In genomic region chr5:30960814-30961213, GRCm38 (mm10) we compare ENCODE assay signal across 8 mouse cellular contexts. TPM values are rescaled to one million over a fixed set of nuclear protein-coding genes. Genes with fewer than 3 reads are reported as not detected.
DNase-seq lines count a peak whose midpoint lies in the region; ATAC-seq and TF ChIP-seq lines count a peak whose summit lies in the region.
"Had no signal": no experiment of that assay in that cellular context is flagged by ENCODE, and none has a peak within 500 bp of the region (broad histone marks: within the 10 kb centered on the region; RNA-seq: fewer than 3 reads in every experiment).

No protein-coding gene starts in this region.

- ATAC-seq in lung, postnatal 0 days: no peak
- no peak for ATAC-seq in forebrain, postnatal 0 days
- no peak for ATAC-seq in liver, postnatal 0 days

- TF ChIP-seq EP300 in lung, postnatal 0 days (IDR thresholded peaks at IDR 0.05): no peak
- no peak for TF ChIP-seq EP300 in liver, postnatal 0 days (IDR thresholded peaks at IDR 0.05; ENCODE audit: low read depth)

- no peaks in the 10 kb centered on the region for H3K27me3 ChIP-seq in lung, postnatal 0 days (replicated peaks; ENCODE audit: insufficient read depth, low read length)
- H3K27me3 ChIP-seq in forebrain, postnatal 0 days (ENCODE audit: insufficient read depth, low read length): no peaks in the 10 kb centered on the region
- H3K27me3 ChIP-seq in liver, postnatal 0 days (ENCODE audit: insufficient read depth, low read length): no peaks in the 10 kb centered on the region

- H3K4me2 ChIP-seq in lung, postnatal 0 days (replicated peaks; ENCODE audit: low read depth, low read length): no peak overlapping the region
- peak overlapping the region; percentile 83 for H3K4me2 ChIP-seq in forebrain, postnatal 0 days (ENCODE audit: low read depth)
- peak overlapping the region; percentile 89 for H3K4me2 ChIP-seq in liver, postnatal 0 days (ENCODE audit: low read depth, low read length)

- no peak for TF ChIP-seq CTCF in lung, postnatal 0 days (IDR thresholded peaks at IDR 0.05)
- no peak for TF ChIP-seq CTCF in forebrain, postnatal 0 days (IDR thresholded peaks at IDR 0.05; ENCODE audit: low read depth)
- no peak for TF ChIP-seq CTCF in liver, postnatal 0 days (IDR thresholded peaks at IDR 0.05; ENCODE audit: low read depth)

- no peak overlapping the region for H3K9ac ChIP-seq in lung, postnatal 0 days (replicated peaks; ENCODE audit: low read depth)
- peak overlapping the region; percentile 39; the same call in 1 of the 2 replicates for H3K9ac ChIP-seq in forebrain, postnatal 0 days
- no peak overlapping the region for H3K9ac ChIP-seq in liver, postnatal 0 days (replicated peaks)

- no peaks in the 10 kb centered on the region for H3K9me3 ChIP-seq in lung, postnatal 0 days (ENCODE audit: low read length)
- H3K9me3 ChIP-seq in forebrain, postnatal 0 days (ENCODE audit: low read length): no peaks in the 10 kb centered on the region
- no peaks in the 10 kb centered on the region for H3K9me3 ChIP-seq in liver, postnatal 0 days (ENCODE audit: low read length)

- H3K4me3 ChIP-seq in lung, postnatal 0 days (ENCODE audit: low read depth, low read length): no peak overlapping the region
- H3K4me3 ChIP-seq in forebrain, postnatal 0 days (ENCODE audit: low read depth, low read length): no peak overlapping the region
- H3K4me3 ChIP-seq in liver, postnatal 0 days (ENCODE audit: low read depth, low read length): 0 out of 2 replicates have a peak overlapping the region, but pooled peaks have one; percentile 84

- intact Hi-C loops in gastrocnemius, postnatal 36 days (cut with DNase I): no loop called here

- WGBS in lung, postnatal 0 days: 86% methylated on average over 2 of the region's 2 CpGs
- WGBS in forebrain, postnatal 0 days: 88% methylated on average over 2 of the region's 2 CpGs
- 74% methylated on average over 2 of the region's 2 CpGs for WGBS in liver, postnatal 0 days (ENCODE audit: insufficient replicate concordance)

- peaks cover 9% of the 10 kb centered on the region for H3K36me3 ChIP-seq in lung, postnatal 0 days (ENCODE audit: insufficient read depth, low read length)
- peaks cover 18% of the 10 kb centered on the region for H3K36me3 ChIP-seq in forebrain, postnatal 0 days (ENCODE audit: insufficient read depth)
- H3K36me3 ChIP-seq in liver, postnatal 0 days (replicated peaks; ENCODE audit: insufficient read depth, low read length): peaks cover 16% of the 10 kb centered on the region

- no peak for DNase-seq in lung, postnatal 0 days (ENCODE audit: low spot score)
- no peak for DNase-seq in lung, postnatal 4 days
- no peak for DNase-seq in forebrain, postnatal 0 days
- DNase-seq in liver, postnatal 0 days: no peak
- DNase-seq in urinary bladder, postnatal 25 days (ENCODE audit: low spot score): no peak
- DNase-seq in adrenal gland, adult (ENCODE audit: inconsistent age in 2 of 2, low spot score in 1 of 2): no peak
- no peak for DNase-seq in gastrocnemius, postnatal 36 days

- peak overlapping the region; percentile 94 for H3K27ac ChIP-seq in lung, postnatal 0 days (ENCODE audit: low read length)
- H3K27ac ChIP-seq in forebrain, postnatal 0 days (ENCODE audit: low read depth, low read length): 0 out of 2 replicates have a peak overlapping the region, but pooled peaks have one; percentile 30
- H3K27ac ChIP-seq in liver, postnatal 0 days (ENCODE audit: low read depth): peak overlapping the region; percentile 93

- peaks cover 18% of the 10 kb centered on the region; the same call in 1 of the 2 replicates for H3K4me1 ChIP-seq in lung, postnatal 0 days (ENCODE audit: insufficient read depth, low read depth, low read length)
- H3K4me1 ChIP-seq in forebrain, postnatal 0 days (ENCODE audit: insufficient read depth): peaks cover 9% of the 10 kb centered on the region; the same call in 1 of the 2 replicates
- peaks cover 29% of the 10 kb centered on the region for H3K4me1 ChIP-seq in liver, postnatal 0 days (ENCODE audit: insufficient read depth)

RNA-seq across cellular contexts. Expression of gene Preb, which starts 0.7 kb away (rescaled TPM):
- 76.5 and 79.7 TPM in 2 replicates for polyA plus RNA-seq in lung, postnatal 0 days (2015; fragmentation: Nextera tagmentation; extraction: Ambion mirVana)
- total RNA-seq in forebrain, postnatal 0 days (2014; rRNA removed): 23.7 and 42.7 TPM in 2 replicates
- 65.1 and 77.0 TPM in 2 replicates for polyA plus RNA-seq in forebrain, postnatal 0 days (2015; fragmentation: Nextera tagmentation; extraction: Ambion mirVana)
- polyA plus RNA-seq in liver, postnatal 0 days (2015; fragmentation: Nextera tagmentation; extraction: Ambion mirVana): 79.2 and 80.6 TPM in 2 replicates
- total RNA-seq in gastrocnemius, postnatal 36 days (2021): 10 to 100 TPM; 76.7 to 86.2 TPM

RNA-seq across cellular contexts. Expression of gene Tcf23, which starts 7.6 kb away (rescaled TPM):
- 0.44 and 0.49 TPM in 2 replicates for polyA plus RNA-seq in lung, postnatal 0 days (2015; fragmentation: Nextera tagmentation; extraction: Ambion mirVana)
- total RNA-seq in forebrain, postnatal 0 days (2014; rRNA removed): not detected in 2 replicates
- not detected in 2 replicates for polyA plus RNA-seq in forebrain, postnatal 0 days (2015; fragmentation: Nextera tagmentation; extraction: Ambion mirVana)
- 0.05 TPM in 1 of 2 replicates, not detected in the other for polyA plus RNA-seq in liver, postnatal 0 days (2015; fragmentation: Nextera tagmentation; extraction: Ambion mirVana)
- total RNA-seq in gastrocnemius, postnatal 36 days (2021): under 1 TPM; 0.15 to 0.32 TPM
- total RNA-seq: granulocyte monocyte progenitor cell, adult 5-6 weeks had no signal

RNA-seq across cellular contexts. Expression of gene Cgref1, which starts 15.4 kb away (rescaled TPM):
- 1.8 and 2.3 TPM in 2 replicates for polyA plus RNA-seq in lung, postnatal 0 days (2015; fragmentation: Nextera tagmentation; extraction: Ambion mirVana)
- total RNA-seq in forebrain, postnatal 0 days (2014; rRNA removed): 67.3 and 82.1 TPM in 2 replicates
- polyA plus RNA-seq in forebrain, postnatal 0 days (2015; fragmentation: Nextera tagmentation; extraction: Ambion mirVana): 61.0 and 63.5 TPM in 2 replicates
- 18.7 and 22.8 TPM in 2 replicates for polyA plus RNA-seq in liver, postnatal 0 days (2015; fragmentation: Nextera tagmentation; extraction: Ambion mirVana)
- 1 to 10 TPM; 2.5 TPM for total RNA-seq in gastrocnemius, postnatal 36 days (2021)

RNA-seq across cellular contexts. Expression of gene Khk, which starts 39.6 kb away (rescaled TPM):
- 43.6 and 48.7 TPM in 2 replicates for polyA plus RNA-seq in lung, postnatal 0 days (2015; fragmentation: Nextera tagmentation; extraction: Ambion mirVana)
- 4.5 and 5.3 TPM in 2 replicates for total RNA-seq in forebrain, postnatal 0 days (2014; rRNA removed)
- polyA plus RNA-seq in forebrain, postnatal 0 days (2015; fragmentation: Nextera tagmentation; extraction: Ambion mirVana): 11.7 and 13.2 TPM in 2 replicates
- 56.9 and 57.7 TPM in 2 replicates for polyA plus RNA-seq in liver, postnatal 0 days (2015; fragmentation: Nextera tagmentation; extraction: Ambion mirVana)
- 10 to 100 TPM; 27.1 to 30.3 TPM for total RNA-seq in gastrocnemius, postnatal 36 days (2021)

RNA-seq across cellular contexts. Expression of gene Emilin1, which starts 47.6 kb away (rescaled TPM):
- 121 and 135 TPM in 2 replicates for polyA plus RNA-seq in lung, postnatal 0 days (2015; fragmentation: Nextera tagmentation; extraction: Ambion mirVana)
- 10.0 and 11.3 TPM in 2 replicates for total RNA-seq in forebrain, postnatal 0 days (2014; rRNA removed)
- polyA plus RNA-seq in forebrain, postnatal 0 days (2015; fragmentation: Nextera tagmentation; extraction: Ambion mirVana): 9.6 and 10.0 TPM in 2 replicates
- 25.3 and 30.9 TPM in 2 replicates for polyA plus RNA-seq in liver, postnatal 0 days (2015; fragmentation: Nextera tagmentation; extraction: Ambion mirVana)
- 1 to 10 TPM; 4.8 to 7.0 TPM for total RNA-seq in gastrocnemius, postnatal 36 days (2021)

Comparison
In these comparisons a context has a peak if more than half of its experiments do, and no peak if none do; other contexts are left out.
1. H3K27ac ChIP-seq: peak in every context shown above with its lines; median percentile 94 in lung, postnatal 0 days; 93 in liver, postnatal 0 days; 30 in forebrain, postnatal 0 days.